Mouse (Mus musculus): ENCODE data around the gene 9430015G10Rik.
"Not testable (repeated sequence)": the region's sequence is repeated elsewhere in the genome, so short reads cannot be mapped to it uniquely, and the experiment has no call there.

9430015G10Rik gene

GRCm38 (mm10) chr4:156097770-156098366, 11.9 kb upstream of the 9430015G10Rik start:
- no peak for DNase-seq (ENCODE audit: low spot score)

DNA sequence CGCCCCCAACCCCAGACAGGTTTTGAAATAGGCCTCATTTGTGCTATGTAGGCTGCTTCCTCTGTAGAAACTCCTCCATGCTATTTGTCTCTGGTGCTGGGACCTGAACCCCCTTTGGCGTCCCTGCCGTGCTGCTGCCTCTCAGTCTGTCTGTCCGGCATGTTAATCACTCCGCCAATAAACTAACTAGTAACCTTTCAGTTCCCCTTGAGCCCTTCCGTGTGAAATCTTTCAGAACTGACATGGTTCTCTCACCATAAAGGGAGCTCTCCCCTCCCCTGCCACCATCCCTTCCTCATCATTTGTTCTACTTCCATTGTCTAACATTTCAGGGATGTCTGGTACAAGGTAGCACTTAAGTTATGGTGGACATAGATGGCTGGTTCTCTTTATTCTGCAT, 10.4 kb upstream of the 9430015G10Rik start:
- DNase-seq (ENCODE audit: low spot score) = no peak

- no peak for DNase-seq (ENCODE audit: low spot score)
Observed at GRCm38 (mm10) chr4:156100501-156100900, 9.3 kb upstream of the 9430015G10Rik start.

DNA sequence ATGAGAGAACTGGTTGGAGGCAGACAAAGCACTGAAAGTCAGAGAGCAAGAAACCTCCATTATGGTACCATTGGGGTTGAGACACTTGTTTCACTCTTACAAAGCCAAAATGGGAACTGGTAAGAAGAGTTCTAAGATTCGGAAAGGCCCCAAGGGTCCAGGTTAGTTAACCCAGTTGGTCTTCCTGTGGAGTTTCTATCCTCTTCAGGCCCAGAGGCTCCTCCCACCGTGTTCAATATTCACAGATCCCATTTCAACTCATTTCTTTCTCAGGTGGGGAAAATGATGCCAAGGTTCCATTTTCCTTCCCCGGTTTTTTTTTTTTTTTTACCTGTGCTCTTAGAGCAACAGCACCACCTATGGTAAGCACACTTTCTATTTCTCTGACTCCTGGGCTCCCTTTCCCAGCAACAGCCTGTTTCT, 8.3 kb upstream of the 9430015G10Rik start:
- DNase-seq (ENCODE audit: low spot score) = no peak

GRCm38 (mm10) chr4:156103342-156103741, 6.4 kb upstream of the 9430015G10Rik start:
- DNase-seq (ENCODE audit: low spot score) = no peak

DNA sequence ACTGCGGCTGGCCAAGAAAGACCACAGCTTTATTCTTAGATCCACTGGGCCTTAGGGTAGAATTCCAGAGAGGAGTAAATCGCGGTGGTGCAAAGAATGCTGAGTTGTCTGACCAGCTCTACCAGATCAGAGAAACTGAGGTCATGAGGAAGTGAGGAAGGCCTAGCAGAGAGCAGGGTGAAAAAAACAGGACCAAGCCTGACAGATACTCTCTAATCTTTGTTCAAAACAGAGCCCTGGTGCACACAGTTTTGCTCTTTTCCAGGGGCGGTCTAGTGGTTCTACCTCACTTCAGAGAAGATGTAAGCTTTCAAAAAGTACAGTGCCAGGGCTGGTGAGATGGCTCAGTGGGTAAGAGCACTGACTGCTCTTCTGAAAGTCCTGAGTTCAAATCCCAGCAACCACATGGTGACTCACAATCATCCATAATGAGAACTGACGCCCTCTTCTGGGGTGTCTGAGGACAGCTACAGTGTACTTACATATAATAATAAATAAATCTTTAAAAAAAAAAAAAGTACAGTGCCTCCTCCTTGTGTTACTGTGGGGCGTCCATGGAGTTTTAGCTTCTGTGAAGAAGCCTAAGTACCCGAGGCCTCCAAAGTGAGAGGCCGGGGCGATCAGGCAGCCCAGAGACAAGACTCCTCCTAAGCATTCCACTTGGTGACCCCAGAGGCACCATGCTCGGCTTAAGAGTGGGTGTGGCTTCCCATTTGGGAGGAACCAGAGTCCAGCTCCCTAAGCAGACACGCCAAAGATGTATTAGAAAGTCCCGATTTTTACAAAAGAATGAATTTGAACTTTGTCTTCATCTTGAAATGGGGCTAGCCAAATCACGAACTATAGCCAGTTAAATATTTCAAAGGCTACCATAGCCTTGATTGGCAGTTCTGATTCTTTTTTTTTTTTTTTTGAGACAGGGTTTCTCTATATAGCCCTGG, 906 bp upstream of the 9430015G10Rik start:
- peak; percentile 52 for DNase-seq (ENCODE audit: low spot score)

- DNase-seq (ENCODE audit: low spot score) = no peak
Observed at GRCm38 (mm10) chr4:156124077-156124476, 14.3 kb downstream of the 9430015G10Rik start.

GRCm38 (mm10) chr4:156125393-156125792, 15.6 kb downstream of the 9430015G10Rik start:
- DNase-seq (ENCODE audit: low spot score) = no peak

GRCm38 (mm10) chr4:156126841-156127240, 17.1 kb downstream of the 9430015G10Rik start:
- no peak for DNase-seq (ENCODE audit: low spot score)

DNA sequence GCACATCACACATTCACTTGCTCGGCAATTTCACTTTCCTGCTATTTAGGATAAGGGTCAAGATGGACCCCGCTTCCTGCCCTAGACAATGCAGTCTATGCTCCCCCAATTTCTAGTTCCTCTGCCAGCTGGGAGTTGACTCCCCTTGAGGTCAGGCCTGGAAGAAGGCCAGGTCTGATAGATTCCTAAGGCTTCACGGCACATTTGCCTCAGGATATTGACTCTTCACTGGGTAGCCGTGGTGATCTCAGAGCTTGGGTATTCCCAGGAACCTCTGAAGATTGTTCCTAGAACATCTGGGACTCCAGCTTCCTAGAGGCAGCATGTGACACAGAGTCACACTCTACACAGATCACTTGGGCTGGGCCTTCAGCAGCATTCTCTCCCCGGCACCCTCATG, 19.0 kb downstream of the 9430015G10Rik start:
- DNase-seq (ENCODE audit: low spot score) = no peak

- DNase-seq (ENCODE audit: low spot score) = no peak
Observed at GRCm38 (mm10) chr4:156130436-156130835, 20.7 kb downstream of the 9430015G10Rik start, which contains the start of gene Rnf223. Gene Rnf223 (plus strand): TSS chr4:156130513.

GRCm38 (mm10) chr4:156130940-156131339, 21.2 kb downstream of the 9430015G10Rik start:
- no peak for DNase-seq (ENCODE audit: low spot score)

DNA sequence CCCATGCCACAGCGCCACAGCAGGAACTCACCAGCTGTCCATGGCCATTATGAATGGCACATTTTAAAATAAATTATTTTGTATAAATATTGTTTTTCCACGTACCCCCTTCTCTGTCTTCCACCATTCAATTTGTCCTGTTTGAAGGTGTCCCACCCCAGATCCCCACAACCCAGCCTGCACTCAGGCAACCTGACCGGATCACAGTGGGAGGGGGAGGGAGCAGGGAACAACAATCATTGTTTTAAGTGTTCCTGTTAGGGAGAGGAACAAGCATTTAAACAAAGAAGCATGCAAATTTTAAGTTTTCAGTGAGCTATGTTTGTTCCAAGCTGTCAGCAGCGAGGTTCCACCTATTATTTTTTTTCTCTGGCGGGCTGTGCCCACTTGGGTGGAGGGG, 23.6 kb downstream of the 9430015G10Rik start:
- DNase-seq (ENCODE audit: low spot score) = no peak

- no peak for DNase-seq (ENCODE audit: low spot score)
Observed at GRCm38 (mm10) chr4:156133943-156134605, 24.3 kb downstream of the 9430015G10Rik start.

- no peak for DNase-seq (ENCODE audit: low spot score)
Observed at GRCm38 (mm10) chr4:156135112-156135511, 25.3 kb downstream of the 9430015G10Rik start.

GRCm38 (mm10) chr4:156135801-156136200, 26.0 kb downstream of the 9430015G10Rik start:
- no peak for DNase-seq (ENCODE audit: low spot score)

- no peak for DNase-seq (ENCODE audit: low spot score)
Observed at GRCm38 (mm10) chr4:156136285-156137100, 26.7 kb downstream of the 9430015G10Rik start.

GRCm38 (mm10) chr4:156150887-156151286, 41.1 kb downstream of the 9430015G10Rik start:
- not testable (repeated sequence) for DNase-seq (ENCODE audit: low spot score)

DNA sequence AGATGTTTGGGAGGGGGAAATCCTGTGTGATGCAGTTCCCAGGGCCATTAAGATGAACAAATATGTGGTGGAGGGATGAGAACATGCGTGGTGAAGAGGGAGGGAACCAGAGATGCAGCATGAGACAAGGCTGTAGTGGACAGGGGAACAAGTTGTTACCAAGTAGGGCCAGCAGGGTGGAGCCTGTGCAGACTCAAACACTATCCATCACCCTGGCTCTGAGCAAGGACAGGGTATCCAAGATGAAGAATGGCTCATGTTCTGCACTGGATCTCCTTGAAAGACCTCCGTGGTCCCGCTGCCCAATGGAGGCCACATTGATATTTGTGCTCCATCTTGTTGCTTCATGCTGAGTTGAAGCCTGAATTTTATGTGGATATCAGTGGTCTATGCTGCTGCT, 45.0 kb downstream of the 9430015G10Rik start:
- DNase-seq (ENCODE audit: low spot score) = no peak

- DNase-seq (ENCODE audit: low spot score) = no peak
Observed at GRCm38 (mm10) chr4:156166477-156166876, 56.7 kb downstream of the 9430015G10Rik start.

GRCm38 (mm10) chr4:156168611-156169010, 58.8 kb downstream of the 9430015G10Rik start:
- no peak for DNase-seq (ENCODE audit: low spot score)

- no peak for DNase-seq (ENCODE audit: low spot score)
Observed at GRCm38 (mm10) chr4:156169129-156169528, 59.3 kb downstream of the 9430015G10Rik start.

All from retina, embryonic 14.5 days (tissue).